Mouse (Mus musculus) neural tube, embryonic 13.5 days (tissue): Measurements from ENCODE around the gene Rassf4. TPM values are rescaled to one million over a fixed set of nuclear protein-coding genes. Genes with fewer than 3 reads are reported as not detected.

Experiments used
- ATAC-seq: fragments of 200-750 bp; cut with Nextera tagmentation; 2 replicates; pipeline ENCODE4 v1.8.0; 2017; ENCODE audit warnings: low read depth, mild to moderate bottlenecking, moderate TSS enrichment, moderate library complexity
- H3K27ac ChIP-seq: fragments of 300-500 bp; sonication (generic); replicated peaks from 2 replicates; pipeline ENCODE4 v1.5.1; 2015; ENCODE audit warnings: moderate library complexity, mild to moderate bottlenecking, inconsistent platforms
- H3K27me3 ChIP-seq: fragments of 300-500 bp; sonication (generic); 2 replicates; pipeline ENCODE4 v1.6.1; 2015; ENCODE audit warnings: mild to moderate bottlenecking, inconsistent platforms
- H3K36me3 ChIP-seq: fragments of 300-500 bp; sonication (generic); 2 replicates; pipeline ENCODE4 v1.6.1; 2015; ENCODE audit warnings: mild to moderate bottlenecking, inconsistent platforms
- H3K4me1 ChIP-seq: fragments of 300-500 bp; sonication (generic); replicated peaks from 2 replicates; pipeline ENCODE4 v1.6.1; 2015; ENCODE audit warnings: inconsistent platforms
- H3K4me2 ChIP-seq: fragments of 300-500 bp; sonication (generic); 2 replicates; pipeline ENCODE4 v1.6.1; 2015; ENCODE audit warnings: inconsistent platforms, mild to moderate bottlenecking, moderate library complexity
- H3K4me3 ChIP-seq: fragments of 300-500 bp; sonication (generic); 2 replicates; pipeline ENCODE4 v1.5.1; 2015; ENCODE audit warnings: mild to moderate bottlenecking, inconsistent platforms
- H3K9ac ChIP-seq: fragments of 300-500 bp; sonication (generic); 2 replicates; pipeline ENCODE4 v1.6.1; 2015; ENCODE audit warnings: moderate library complexity, mild to moderate bottlenecking, inconsistent platforms
- H3K9me3 ChIP-seq: fragments of 300-500 bp; sonication (generic); 2 replicates; pipeline ENCODE4 v1.6.1; 2016; ENCODE audit warnings: inconsistent platforms
- WGBS: fragments of 180-500 bp; shearing (Covaris S2); methylation state at CpG from one replicate; pipeline ENCODE4 v1.1.7; 2015; 5-methylcytosine and 5-hydroxymethylcytosine counted together
- polyA plus RNA-seq: library from polyadenylated mRNA; unstranded; fragments of >200 nt; fragmentation: Nextera tagmentation; extraction: Ambion mirVana; gene quantifications from 2 replicates; pipeline ENCODE4 v1.2.1, GENCODE M21; 2015

Gene Rassf4
- polyA plus RNA-seq, 1 experiment from 2014 or later = 25.3 TPM

GRCm38 (mm10) chr6:116649811-116650210, 23.9 kb downstream of the Rassf4 start:
- no peak for ATAC-seq
- H3K36me3 ChIP-seq = no peaks in the 10 kb centered on the region
- H3K27ac ChIP-seq = no peak overlapping the region
- 87% methylated on average over 7 of the region's 7 CpGs for WGBS
- peaks cover 10% of the 10 kb centered on the region for H3K4me1 ChIP-seq
- H3K27me3 ChIP-seq = no peaks in the 10 kb centered on the region
- H3K9ac ChIP-seq = no peak overlapping the region
- no peak overlapping the region for H3K4me2 ChIP-seq
- no peaks in the 10 kb centered on the region for H3K9me3 ChIP-seq
- H3K4me3 ChIP-seq = no peak overlapping the region

GRCm38 (mm10) chr6:116647763-116648162, 26.0 kb downstream of the Rassf4 start:
- WGBS = 76% methylated on average over 12 of the region's 12 CpGs
- no peak for ATAC-seq

GRCm38 (mm10) chr6:116644335-116644734, 29.4 kb downstream of the Rassf4 start:
- no peak overlapping the region for H3K27ac ChIP-seq

More at GRCm38 (mm10) chr6:116647763-116648162, 26.0 kb downstream of the Rassf4 start:
- Histone ChIP-seq H3K36me3 (peaks cover 2% of the 10 kb centered on the region; the same call in 1 of the 2 replicates), H3K27ac (no peak overlapping the region), H3K4me2 (no peak overlapping the region), H3K4me3 (no peak overlapping the region), H3K9me3 (no peaks in the 10 kb centered on the region), H3K27me3 (no peaks in the 10 kb centered on the region), H3K9ac (no peak overlapping the region), H3K4me1 (peaks cover 10% of the 10 kb centered on the region)

GRCm38 (mm10) chr6:116643881-116644280, 29.9 kb downstream of the Rassf4 start:
- H3K27ac ChIP-seq = no peak overlapping the region
- no peak overlapping the region for H3K4me2 ChIP-seq
- no peak overlapping the region for H3K4me3 ChIP-seq
- ATAC-seq = no peak
- H3K36me3 ChIP-seq = peaks cover 12% of the 10 kb centered on the region; the same call in 1 of the 2 replicates
- no peaks in the 10 kb centered on the region for H3K9me3 ChIP-seq
- 65% methylated on average over 4 of the region's 4 CpGs for WGBS
- no peaks in the 10 kb centered on the region for H3K27me3 ChIP-seq
- no peak overlapping the region for H3K9ac ChIP-seq
- H3K4me1 ChIP-seq = no peaks in the 10 kb centered on the region

More at GRCm38 (mm10) chr6:116644335-116644734, 29.4 kb downstream of the Rassf4 start:
- H3K9ac ChIP-seq = no peak overlapping the region
- no peaks in the 10 kb centered on the region for H3K27me3 ChIP-seq
- WGBS = 61% methylated on average over 3 of the region's 3 CpGs
- H3K9me3 ChIP-seq = no peaks in the 10 kb centered on the region
- H3K4me2 ChIP-seq = no peak overlapping the region
- no peak overlapping the region for H3K4me3 ChIP-seq
- H3K4me1 ChIP-seq = no peaks in the 10 kb centered on the region
- ATAC-seq = no peak
- H3K36me3 ChIP-seq = peaks cover 12% of the 10 kb centered on the region; the same call in 1 of the 2 replicates

GRCm38 (mm10) chr6:116642942-116643341, 30.8 kb downstream of the Rassf4 start:
- WGBS = 88% methylated on average over 11 of the region's 11 CpGs
- Histone ChIP-seq H3K4me1 (no peaks in the 10 kb centered on the region), H3K4me3 (no peak overlapping the region), H3K9me3 (no peaks in the 10 kb centered on the region), H3K36me3 (peaks cover 12% of the 10 kb centered on the region; the same call in 1 of the 2 replicates), H3K27me3 (no peaks in the 10 kb centered on the region), H3K4me2 (no peak overlapping the region), H3K9ac (no peak overlapping the region), H3K27ac (no peak overlapping the region)
- ATAC-seq = no peak

GRCm38 (mm10) chr6:116639663-116640062, 34.1 kb downstream of the Rassf4 start:
- ATAC-seq = no peak
- Histone ChIP-seq H3K9ac (no peak overlapping the region), H3K9me3 (no peaks in the 10 kb centered on the region), H3K4me2 (no peak overlapping the region), H3K27ac (no peak overlapping the region), H3K4me1 (no peaks in the 10 kb centered on the region), H3K36me3 (peaks cover 17% of the 10 kb centered on the region; the same call in 1 of the 2 replicates), H3K27me3 (no peaks in the 10 kb centered on the region), H3K4me3 (no peak overlapping the region)
- WGBS = 73% methylated on average over 2 of the region's 2 CpGs

GRCm38 (mm10) chr6:116638871-116639270, 34.9 kb downstream of the Rassf4 start:
- H3K4me2 ChIP-seq = no peak overlapping the region
- ATAC-seq = no peak
- no peak overlapping the region for H3K27ac ChIP-seq

GRCm38 (mm10) chr6:116637496-116637895, 36.3 kb downstream of the Rassf4 start:
- H3K27ac ChIP-seq = no peak overlapping the region
- H3K9me3 ChIP-seq = no peaks in the 10 kb centered on the region
- H3K4me2 ChIP-seq = no peak overlapping the region
- H3K9ac ChIP-seq = no peak overlapping the region
- no peak overlapping the region for H3K4me3 ChIP-seq
- 84% methylated on average over 5 of the region's 5 CpGs for WGBS
- H3K36me3 ChIP-seq = 0 out of 2 replicates have a peak, but pooled peaks cover 14% of the 10 kb centered on the region
- no peaks in the 10 kb centered on the region for H3K27me3 ChIP-seq
- ATAC-seq = no peak
- H3K4me1 ChIP-seq = no peaks in the 10 kb centered on the region

More at GRCm38 (mm10) chr6:116638871-116639270, 34.9 kb downstream of the Rassf4 start:
- WGBS = 92% methylated on average over 2 of the region's 2 CpGs
- H3K9ac ChIP-seq = no peak overlapping the region
- H3K4me3 ChIP-seq = no peak overlapping the region
- no peaks in the 10 kb centered on the region for H3K9me3 ChIP-seq
- H3K27me3 ChIP-seq = no peaks in the 10 kb centered on the region
- no peaks in the 10 kb centered on the region for H3K4me1 ChIP-seq
- 0 out of 2 replicates have a peak, but pooled peaks cover 14% of the 10 kb centered on the region for H3K36me3 ChIP-seq

GRCm38 (mm10) chr6:116636581-116637235, 37.0 kb downstream of the Rassf4 start:
- Histone ChIP-seq H3K4me1 (no peaks in the 10 kb centered on the region), H3K27ac (no peak overlapping the region), H3K36me3 (0 out of 2 replicates have a peak, but pooled peaks cover 12% of the 10 kb centered on the region), H3K4me3 (no peak overlapping the region), H3K4me2 (no peak overlapping the region), H3K9me3 (no peaks in the 10 kb centered on the region), H3K9ac (no peak overlapping the region), H3K27me3 (no peaks in the 10 kb centered on the region)
- ATAC-seq = no peak
- WGBS = 82% methylated on average over 9 of the region's 9 CpGs

GRCm38 (mm10) chr6:116635251-116636180, 38.2 kb downstream of the Rassf4 start:
- no peaks in the 10 kb centered on the region for H3K27me3 ChIP-seq
- no peaks in the 10 kb centered on the region; the same call in 1 of the 2 replicates for H3K4me1 ChIP-seq
- no peak for ATAC-seq
- no peak overlapping the region for H3K4me2 ChIP-seq
- H3K36me3 ChIP-seq = 0 out of 2 replicates have a peak, but pooled peaks cover 8% of the 10 kb centered on the region
- no peak overlapping the region; the same call in 1 of the 2 replicates for H3K27ac ChIP-seq
- H3K9me3 ChIP-seq = no peaks in the 10 kb centered on the region
- H3K4me3 ChIP-seq = no peak overlapping the region
- WGBS = 74% methylated on average over 10 of the region's 10 CpGs
- no peak overlapping the region for H3K9ac ChIP-seq

- H3K9ac ChIP-seq = no peak overlapping the region
- H3K4me2 ChIP-seq = no peak overlapping the region
- no peak for ATAC-seq
- no peak overlapping the region for H3K4me3 ChIP-seq
- H3K4me1 ChIP-seq = peaks cover 11% of the 10 kb centered on the region
- no peak overlapping the region for H3K27ac ChIP-seq
- H3K36me3 ChIP-seq = 0 out of 2 replicates have a peak, but pooled peaks cover 5% of the 10 kb centered on the region
- H3K9me3 ChIP-seq = no peaks in the 10 kb centered on the region
- no peaks in the 10 kb centered on the region for H3K27me3 ChIP-seq
- WGBS = 94% methylated on average over 17 of the region's 17 CpGs
Measured at GRCm38 (mm10) chr6:116633741-116634695, 39.7 kb downstream of the Rassf4 start.
